Mouse (Mus musculus): ENCODE data around the gene Apeh.
A peak's percentile ranks its signal among the peaks of the same experiment; 100 is the strongest.

The Apeh gene

DNA sequence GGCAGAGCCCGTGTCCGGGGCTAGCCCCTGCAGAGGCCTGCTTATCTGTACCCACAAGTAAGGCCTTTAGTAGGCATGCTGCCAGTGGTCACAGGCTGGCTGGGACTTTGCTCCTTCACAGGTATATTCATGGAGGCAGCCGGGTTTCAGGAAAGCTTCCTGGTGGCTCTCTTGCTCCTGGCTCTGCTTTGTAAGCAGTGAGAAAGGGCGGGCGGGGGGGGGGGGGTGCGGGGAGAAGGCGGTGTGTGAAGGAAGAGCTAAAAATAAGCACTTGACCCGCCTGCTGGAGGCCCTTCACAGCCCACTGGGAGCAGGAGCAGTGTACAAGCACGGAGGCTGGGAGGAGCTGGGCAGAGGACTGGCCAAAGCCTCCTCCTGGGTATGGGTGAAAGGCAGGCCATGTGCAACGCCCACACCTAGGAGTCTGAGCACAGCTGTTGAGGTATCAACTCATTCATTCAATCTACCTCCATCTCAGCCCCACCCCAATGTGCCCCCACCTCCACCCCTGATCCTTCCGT, 25.5 kb upstream of the Apeh start:
- peak; percentile 84 for DNase-seq

GRCm38 (mm10) chr9:108117143-108117542, 22.7 kb upstream of the Apeh start:
- DNase-seq: no peak

DNA sequence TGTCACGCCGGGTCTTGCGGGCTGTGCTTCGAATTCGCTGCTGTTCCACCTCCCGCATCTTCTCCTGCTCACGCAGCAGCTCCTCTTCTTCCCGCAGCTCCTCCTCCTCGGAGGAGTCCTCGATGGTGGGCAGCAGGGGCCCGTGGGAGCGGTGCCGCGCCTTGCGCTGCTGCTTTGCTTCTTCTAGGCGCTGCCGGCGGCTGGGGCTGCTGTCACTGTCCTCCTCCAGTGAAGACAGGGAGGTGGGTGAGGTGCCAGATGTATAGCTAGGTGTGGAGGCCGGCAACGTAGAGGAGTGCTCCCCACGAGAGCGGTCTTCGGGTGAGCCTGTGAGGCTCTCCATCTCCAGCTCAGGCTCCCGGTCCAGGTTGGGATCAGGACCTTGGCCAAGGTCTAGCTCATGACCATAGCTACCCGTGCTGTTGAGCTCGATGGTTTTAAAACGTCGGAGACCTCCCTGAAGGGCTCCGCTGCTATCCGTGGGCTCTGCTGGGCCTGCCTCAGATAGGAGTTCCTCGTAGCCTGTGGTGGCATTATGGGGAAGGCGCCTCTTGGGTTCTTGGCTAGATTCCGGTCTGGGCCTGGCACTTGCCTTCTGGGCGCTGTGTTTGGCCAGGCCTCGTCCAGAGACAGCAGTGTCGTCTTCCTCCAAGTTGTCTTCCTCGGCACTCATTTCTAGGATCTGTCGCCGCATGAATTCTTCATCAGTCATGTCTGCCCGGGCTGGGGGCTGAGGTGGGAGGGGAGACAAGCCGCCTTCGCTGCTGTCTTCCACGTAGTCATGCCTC, 21.1 kb upstream of the Apeh start:
- DNase-seq: no peak

DNA sequence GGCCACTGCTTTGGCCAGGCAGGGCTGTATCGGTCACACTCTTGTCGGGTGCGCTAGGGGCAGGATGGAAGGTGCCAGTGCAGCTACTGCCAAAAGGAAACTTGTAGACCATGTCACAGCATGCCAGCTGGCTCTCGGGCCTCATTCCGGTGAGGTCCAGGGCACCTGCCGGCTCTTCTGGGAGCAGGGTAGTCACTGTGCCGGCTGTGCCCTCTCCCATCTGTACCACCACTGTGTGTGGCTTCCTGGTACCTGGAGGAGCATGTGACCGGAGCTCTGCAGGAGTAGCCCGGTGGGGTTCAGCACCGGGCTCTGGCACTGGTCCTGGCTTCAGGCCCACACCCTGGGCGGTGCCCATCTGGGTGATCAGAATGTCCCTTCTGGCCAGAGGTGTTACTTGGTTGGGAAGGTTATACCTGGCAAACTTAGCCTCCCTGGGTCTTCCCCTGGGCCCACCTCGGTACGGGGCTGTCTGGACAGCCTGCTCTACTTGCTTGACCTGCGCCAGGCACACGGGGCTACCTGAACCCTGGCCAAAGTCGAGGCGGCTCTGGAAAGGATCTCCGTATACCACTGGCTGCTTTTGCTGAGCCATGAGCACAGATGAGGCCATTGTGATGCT, 18.4 kb upstream of the Apeh start:
- DNase-seq: no peak

DNA sequence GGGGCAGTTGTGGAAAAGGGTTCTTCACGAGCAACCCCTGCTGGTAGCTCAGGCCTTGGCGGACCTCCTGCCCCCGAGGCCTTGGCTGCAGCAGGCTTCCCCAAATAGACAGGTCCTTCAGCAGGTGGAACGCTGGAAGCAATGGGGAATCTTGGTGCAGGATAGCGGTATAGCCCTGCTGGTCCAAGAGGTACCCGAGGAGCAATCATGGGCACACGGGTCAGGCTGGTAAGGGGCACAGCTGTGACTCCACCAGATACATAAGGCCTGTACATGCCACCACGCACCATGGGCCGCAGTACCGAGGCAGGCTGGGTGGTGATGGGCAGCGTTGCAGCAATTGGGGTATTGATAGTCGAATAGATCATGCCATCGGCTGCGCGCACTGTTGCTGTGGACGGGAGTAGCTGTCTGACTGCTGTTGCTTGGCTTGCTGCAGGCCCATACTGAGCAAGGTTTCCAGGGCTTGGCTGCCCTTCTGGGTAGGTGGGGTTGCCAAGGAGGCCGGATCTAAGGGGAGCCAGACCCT, 17.3 kb upstream of the Apeh start:
- DNase-seq: no peak

- no peak for DNase-seq
Measured at GRCm38 (mm10) chr9:108111101-108111592, 16.7 kb upstream of the Apeh start.

- DNase-seq: no peak
Measured at GRCm38 (mm10) chr9:108110160-108110559, 15.8 kb upstream of the Apeh start.

GRCm38 (mm10) chr9:108107867-108108266, 13.5 kb upstream of the Apeh start:
- DNase-seq: no peak

DNA sequence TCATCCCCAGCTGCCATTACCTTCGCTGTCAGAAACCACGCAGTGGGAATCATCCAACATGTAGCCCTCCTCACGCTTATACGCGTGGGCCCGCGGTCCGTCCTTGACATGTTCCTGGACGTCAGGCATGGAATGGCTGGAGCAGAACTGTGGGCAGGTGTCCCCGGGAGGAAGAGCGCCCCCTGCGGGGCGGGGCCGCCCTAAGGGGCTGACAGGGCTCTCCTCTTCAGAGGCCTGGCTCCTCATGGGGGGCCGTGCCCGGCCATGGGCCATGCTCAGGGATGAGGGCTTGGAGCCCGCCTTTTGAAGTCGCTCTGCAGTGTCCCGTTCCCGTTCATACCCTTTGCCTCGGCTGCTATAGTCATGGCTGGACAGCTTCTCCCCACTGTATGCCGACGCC, 11.7 kb upstream of the Apeh start:
- DNase-seq: no peak

DNA sequence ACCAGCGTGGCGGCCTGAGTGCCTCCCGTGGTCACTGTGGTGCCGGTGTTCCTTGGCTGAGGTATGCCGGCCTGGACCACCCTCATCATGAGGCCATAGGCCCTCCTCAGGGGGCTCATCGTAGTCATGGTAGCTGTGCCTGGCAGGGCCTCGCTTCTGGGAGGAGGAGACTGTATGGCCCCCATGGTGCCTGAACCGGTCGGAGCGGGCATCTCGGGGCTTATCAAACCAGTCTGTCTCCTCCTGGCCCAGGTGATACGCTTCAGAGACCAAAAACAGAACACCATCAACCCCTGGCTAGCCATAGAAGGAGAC, 11.1 kb upstream of the Apeh start:
- no peak for DNase-seq

GRCm38 (mm10) chr9:108104766-108105548, 10.6 kb upstream of the Apeh start:
- DNase-seq: no peak

DNA sequence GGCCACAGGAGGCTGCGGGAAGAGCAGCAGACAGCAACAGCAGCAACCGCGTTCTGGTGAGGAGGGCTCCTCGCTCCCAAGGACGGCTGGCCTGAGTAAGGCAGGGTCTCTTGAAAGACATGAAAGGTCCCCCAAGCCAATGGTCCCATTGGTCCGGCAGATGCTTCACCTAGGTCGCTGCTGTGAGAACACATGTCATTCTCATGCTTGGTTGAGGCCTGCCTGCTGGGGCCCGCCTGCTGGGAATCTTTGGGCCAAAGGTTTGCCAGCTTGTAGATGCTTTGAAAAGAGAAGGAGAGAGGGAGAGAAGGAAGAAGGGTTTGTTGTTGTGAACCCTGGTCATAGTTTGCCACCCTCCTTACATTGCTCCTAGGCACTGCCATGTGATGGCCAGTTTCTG, 5.2 kb upstream of the Apeh start:
- DNase-seq: no peak

DNA sequence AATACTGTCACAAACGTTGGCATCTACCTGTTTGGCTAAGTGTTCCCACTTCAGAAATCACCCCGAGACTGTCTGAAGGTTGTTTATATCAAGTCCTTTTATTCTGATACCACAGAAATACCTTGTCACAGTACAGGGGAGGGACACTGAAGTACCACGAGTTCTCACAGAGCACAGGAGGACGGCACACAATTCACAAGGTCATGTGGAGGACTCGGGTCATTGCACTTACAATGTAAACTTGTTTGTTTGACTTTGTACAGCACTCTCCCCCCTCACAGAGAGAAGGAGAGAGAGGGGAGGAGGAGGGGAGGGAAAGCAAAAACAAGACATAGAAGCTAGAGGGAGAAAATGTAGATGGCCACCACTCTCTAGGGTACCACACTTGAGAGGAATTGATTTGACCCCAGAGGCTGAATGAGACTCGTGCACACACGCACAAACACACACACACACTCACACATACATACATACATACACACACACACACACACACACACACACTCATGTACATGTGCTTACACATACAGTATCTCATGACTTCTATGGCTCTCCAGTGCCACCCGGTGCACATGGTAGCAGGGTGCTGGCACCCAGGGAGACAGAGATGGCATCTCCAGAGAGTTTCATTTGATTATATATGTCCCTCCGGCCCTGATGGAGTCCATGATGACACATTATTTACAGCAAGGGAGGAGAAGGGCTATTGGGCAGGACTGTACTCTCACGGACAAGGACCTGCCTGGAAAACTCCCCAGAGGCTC, 1.7 kb upstream of the Apeh start:
- DNase-seq: no peak

DNA sequence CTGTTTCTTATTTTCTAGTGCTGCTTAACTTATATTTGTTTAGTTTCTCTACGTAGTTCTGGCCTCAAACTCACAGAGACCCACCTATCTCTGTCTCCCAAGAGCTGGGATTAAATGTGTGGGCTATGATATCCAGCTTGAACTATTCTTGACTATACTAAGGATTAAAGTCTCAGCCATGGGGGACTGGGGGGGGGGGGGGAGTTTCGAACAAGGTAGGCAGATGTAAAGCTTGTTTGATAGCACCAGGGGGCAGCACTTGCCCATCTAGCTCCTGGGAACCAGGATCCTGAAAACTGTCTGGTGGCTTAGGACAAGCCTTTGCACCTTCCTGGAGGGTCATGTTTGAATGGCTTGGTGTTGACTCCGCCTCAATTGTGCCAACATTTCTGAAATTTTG, 1.1 kb upstream of the Apeh start:
- peak; percentile 83 for DNase-seq

DNA sequence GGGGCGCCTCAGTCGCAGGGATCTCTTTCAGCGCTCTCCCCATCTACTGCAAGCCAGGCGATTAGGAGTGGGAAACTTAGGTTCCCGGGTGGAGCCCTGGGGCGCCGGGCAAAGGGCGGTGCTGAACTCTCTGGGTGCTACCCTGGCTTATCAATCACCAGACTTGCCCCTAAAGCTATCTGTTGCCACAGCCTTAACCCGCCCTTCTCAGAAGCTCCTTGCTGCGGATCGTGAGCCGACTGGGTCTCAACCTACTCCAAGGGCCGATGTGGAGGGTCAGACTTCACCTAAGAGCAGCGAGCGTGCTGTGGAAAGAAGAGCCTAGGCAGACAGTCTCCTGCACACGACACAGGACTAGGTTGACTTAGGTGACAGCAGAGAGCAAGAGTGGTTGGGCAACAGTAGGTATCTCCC, 599 bp upstream of the Apeh start:
- no peak for DNase-seq

DNA sequence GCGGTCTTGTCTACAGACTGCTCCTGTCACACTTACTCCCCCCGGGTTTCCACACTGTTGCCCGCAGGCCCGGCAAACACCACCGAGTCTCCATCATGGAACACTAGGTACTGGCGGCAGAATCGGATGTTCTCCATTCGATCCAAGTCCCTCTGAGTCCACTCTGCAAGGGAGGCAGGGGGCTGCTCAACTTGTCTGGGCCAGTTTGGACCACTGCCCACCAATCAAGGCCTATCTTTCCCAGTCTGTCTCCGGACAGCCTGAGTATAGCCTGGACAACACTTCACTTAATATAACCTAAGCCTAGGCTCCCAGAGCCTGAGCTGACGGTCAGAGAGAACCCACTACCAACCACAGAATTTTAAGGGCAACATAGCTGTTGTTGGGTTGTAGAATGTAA, 820 bp downstream of the Apeh start:
- DNase-seq: no peak

GRCm38 (mm10) chr9:108090611-108091120, 3.7 kb downstream of the Apeh start:
- peak; percentile 74 for DNase-seq

GRCm38 (mm10) chr9:108085261-108085660, 9.1 kb downstream of the Apeh start:
- peak; percentile 55 for DNase-seq

- no peak for DNase-seq
Measured at GRCm38 (mm10) chr9:108083561-108083960, 10.8 kb downstream of the Apeh start.

DNA sequence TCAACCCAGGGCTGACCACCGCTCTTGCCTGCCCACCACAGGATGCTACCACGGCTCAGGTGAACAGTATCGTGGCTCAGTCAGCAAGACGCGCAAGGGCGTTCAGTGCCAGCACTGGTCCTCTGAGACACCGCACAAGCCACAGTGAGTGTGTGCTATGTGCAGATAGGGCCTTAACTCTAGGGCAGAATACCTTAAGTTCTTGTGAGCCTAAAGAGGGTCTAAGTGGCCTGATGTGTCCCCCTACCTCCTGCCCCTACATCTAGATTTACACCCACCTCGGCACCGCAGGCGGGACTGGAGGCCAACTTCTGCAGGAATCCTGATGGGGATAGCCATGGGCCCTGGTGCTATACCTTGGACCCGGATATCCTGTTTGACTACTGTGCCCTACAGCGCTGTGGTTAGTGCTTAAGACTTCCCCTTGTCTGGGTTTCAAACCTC, 11.4 kb downstream of the Apeh start, which contains the start of gene Rnf123:
Gene Rnf123, minus strand, starts transcription at position 359 of the 444 bp plus-strand sequence.
- no peak for DNase-seq

DNA sequence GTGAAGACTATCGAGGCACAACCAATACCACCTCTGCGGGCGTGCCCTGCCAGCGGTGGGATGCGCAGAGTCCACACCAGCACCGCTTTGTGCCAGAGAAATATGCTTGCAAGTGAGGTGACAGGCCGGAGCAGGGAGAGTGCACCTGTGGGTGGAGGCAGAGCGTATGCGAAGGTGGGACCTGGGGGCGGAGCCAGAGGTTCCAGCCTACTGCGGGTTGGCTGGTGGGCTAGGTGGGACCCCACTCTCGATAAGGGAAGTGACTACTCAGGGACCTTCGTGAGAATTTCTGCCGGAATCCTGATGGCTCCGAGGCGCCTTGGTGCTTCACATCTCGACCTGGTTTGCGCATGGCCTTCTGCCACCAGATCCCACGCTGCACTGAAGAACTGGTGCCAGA, 11.9 kb downstream of the Apeh start:
- no peak for DNase-seq

DNA sequence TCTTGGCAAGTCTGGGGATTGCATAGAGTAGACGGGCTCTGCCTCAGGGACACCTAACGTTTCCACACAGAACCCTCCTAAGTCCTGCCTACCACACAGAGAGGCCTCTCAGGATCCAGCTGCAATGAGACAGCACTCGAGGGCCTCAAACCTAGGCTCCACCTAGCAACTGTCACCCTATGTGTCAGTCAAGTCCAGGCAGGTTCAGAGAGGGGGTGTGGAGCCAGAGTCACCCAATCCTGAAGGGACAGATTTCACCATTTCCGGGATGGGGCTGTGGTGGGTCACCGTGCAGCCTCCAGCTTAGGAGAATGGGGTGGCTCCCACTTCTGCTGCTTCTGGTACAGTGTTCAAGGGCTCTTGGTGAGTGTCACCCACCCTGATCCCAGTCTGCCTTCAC, 14.2 kb downstream of the Apeh start, which contains the start of gene Mst1:
Gene Mst1, plus strand, starts transcription at position 269 of the 400 bp plus-strand sequence.
- DNase-seq: no peak
